9 mouse cellular contexts compared by ENCODE assay signal in the genomic region with DNA sequence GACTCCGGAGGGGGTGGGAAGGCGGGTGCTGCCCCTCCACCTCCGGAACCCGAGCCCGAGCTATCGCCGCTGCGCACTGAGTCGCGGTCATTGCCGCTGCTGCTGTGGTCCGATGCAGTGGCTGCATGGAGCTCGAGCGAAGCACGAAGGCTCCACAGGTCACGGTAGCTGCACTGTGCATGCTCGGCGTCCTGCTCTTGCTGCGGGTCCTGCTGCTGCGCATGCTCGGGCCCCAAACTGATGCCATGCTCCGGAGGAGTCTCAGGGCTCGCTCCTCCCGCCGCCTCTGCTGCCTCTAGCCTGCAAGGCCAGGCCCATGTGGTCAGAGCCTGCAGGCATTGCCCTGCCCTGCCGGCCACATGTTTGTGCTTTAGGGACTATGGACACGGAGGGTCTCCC. TPM values are rescaled to one million over a fixed set of nuclear protein-coding genes. Genes with fewer than 3 reads are reported as not detected.
DNase-seq lines count a peak whose midpoint lies in the region; ATAC-seq lines count a peak whose summit lies in the region.
"Had no signal": no experiment of that assay in that cellular context is flagged by ENCODE, and none has a peak within 500 bp of the region (broad histone marks: within the 10 kb centered on the region; RNA-seq: fewer than 3 reads in every experiment).

No protein-coding gene starts in this region.

- ATAC-seq in limb, embryonic 13.5 days (ENCODE audit: low FRiP score, low read depth), result no peak
- no peak for ATAC-seq in CD4-positive, CD25-positive, alpha-beta regulatory T cell, adult 4 months

- H3K27me3 ChIP-seq in limb, embryonic 13.5 days, result peaks cover 35% of the 10 kb centered on the region

- H3K4me3 ChIP-seq in limb, embryonic 13.5 days, result peak overlapping the region; percentile 28

- peaks cover 27% of the 10 kb centered on the region for H3K4me1 ChIP-seq in limb, embryonic 13.5 days

- peak; percentile 46 for DNase-seq in cerebellum, adult 9-11 months
- DNase-seq in cerebellum, adult 9-10 months, result no peak
- DNase-seq in right cerebral cortex, postnatal 10 days (ENCODE audit: low spot score in 2 of 2), result peak; percentile 45 to 60
- DNase-seq in right cerebral cortex, adult 18-20 months, result no peak
- DNase-seq in testis, postnatal 14 days (ENCODE audit: low spot score), result peak; percentile 27
- DNase-seq in thymus, adult 18-20 months, result no peak
- DNase-seq: B cell, adult 2 months had no signal

- no peak overlapping the region for H3K27ac ChIP-seq in limb, embryonic 13.5 days

- 0 out of 2 replicates have a peak, but pooled peaks cover 5% of the 10 kb centered on the region for H3K9me3 ChIP-seq in limb, embryonic 13.5 days

- peak overlapping the region; percentile 48; the same call in 1 of the 2 replicates for H3K9ac ChIP-seq in limb, embryonic 13.5 days

- H3K4me2 ChIP-seq in limb, embryonic 13.5 days (replicated peaks), result peak overlapping the region; percentile 56

- H3K36me3 ChIP-seq in limb, embryonic 13.5 days, result peaks cover 90% of the 10 kb centered on the region

- 40% methylated on average over 27 of the region's 27 CpGs for WGBS in limb, embryonic 13.5 days

RNA-seq across cellular contexts. Expression of a gene that starts 6.5 kb away (rescaled TPM):
- 456 and 475 TPM in 2 replicates for polyA plus RNA-seq in limb, embryonic 13.5 days (2015; fragmentation: Nextera tagmentation; extraction: Ambion mirVana)
- 100 to 1,000 TPM; 303 to 370 TPM for polyA plus RNA-seq in CD4-positive, CD25-positive, alpha-beta regulatory T cell, adult 4 months (2017; shearing (Covaris generic))

RNA-seq across cellular contexts. Expression of a gene that starts 8.7 kb away (rescaled TPM):
- polyA plus RNA-seq in limb, embryonic 13.5 days (2015; fragmentation: Nextera tagmentation; extraction: Ambion mirVana), result 7.4 and 8.1 TPM in 2 replicates
- 1 to 10 TPM; 1.3 to 1.4 TPM for polyA plus RNA-seq in CD4-positive, CD25-positive, alpha-beta regulatory T cell, adult 4 months (2017; shearing (Covaris generic))

RNA-seq across cellular contexts. Expression of a gene that starts 16.1 kb away (rescaled TPM):
- 22.9 and 23.2 TPM in 2 replicates for polyA plus RNA-seq in limb, embryonic 13.5 days (2015; fragmentation: Nextera tagmentation; extraction: Ambion mirVana)
- 1 to 10 TPM; 4.6 to 8.2 TPM for polyA plus RNA-seq in CD4-positive, CD25-positive, alpha-beta regulatory T cell, adult 4 months (2017; shearing (Covaris generic))

RNA-seq across cellular contexts. Expression of a gene that starts 16.3 kb away (rescaled TPM):
- polyA plus RNA-seq in limb, embryonic 13.5 days (2015; fragmentation: Nextera tagmentation; extraction: Ambion mirVana), result 17.1 and 17.4 TPM in 2 replicates
- 10 to 100 TPM; 19.2 to 30.7 TPM for polyA plus RNA-seq in CD4-positive, CD25-positive, alpha-beta regulatory T cell, adult 4 months (2017; shearing (Covaris generic))

RNA-seq across cellular contexts. Expression of a gene that starts 26.6 kb away (rescaled TPM):
- polyA plus RNA-seq in limb, embryonic 13.5 days (2015; fragmentation: Nextera tagmentation; extraction: Ambion mirVana), result 13.5 and 15.2 TPM in 2 replicates
- 10 to 100 TPM; 28.4 to 54.8 TPM for polyA plus RNA-seq in CD4-positive, CD25-positive, alpha-beta regulatory T cell, adult 4 months (2017; shearing (Covaris generic))

Comparison
In these comparisons a context has a peak if more than half of its experiments do, and no peak if none do; other contexts are left out.
1. DNase-seq: peak in cerebellum, adult 9-11 months (single experiment), right cerebral cortex, postnatal 10 days (2 of 2) and testis, postnatal 14 days (single experiment); none in cerebellum, adult 9-10 months (single experiment), right cerebral cortex, adult 18-20 months (single experiment) and thymus, adult 18-20 months (0 of 2).